In the genomic region with DNA sequence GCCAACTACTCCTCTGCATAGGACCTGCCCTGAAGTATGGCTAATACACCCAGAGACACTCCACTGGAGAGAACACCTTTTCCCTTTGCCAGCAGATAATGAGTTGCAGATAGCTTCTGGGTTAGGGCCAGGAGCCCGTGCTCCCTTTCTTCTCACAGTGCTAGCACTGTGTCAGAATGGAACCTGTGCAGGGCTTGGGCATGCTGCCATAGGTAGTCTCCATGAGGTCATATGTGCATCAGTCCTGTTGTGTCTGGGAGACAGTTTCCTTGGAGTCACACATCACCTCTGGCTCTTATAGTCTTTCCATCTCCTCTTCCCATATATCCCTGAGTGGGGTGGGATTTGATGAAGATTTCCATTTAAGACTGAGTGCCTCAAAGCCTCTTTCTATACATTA, we compare ENCODE assay signal across 29 mouse cellular contexts. TPM values are rescaled to one million over a fixed set of nuclear protein-coding genes. Genes with fewer than 3 reads are reported as not detected.
"Had no signal": no experiment of that assay in that cellular context is flagged by ENCODE, and none has a peak within 500 bp of the region (broad histone marks: within the 10 kb centered on the region; RNA-seq: fewer than 3 reads in every experiment).

No protein-coding gene starts in this region.

- H3K4me1 ChIP-seq: heart, embryonic 13.5 days; heart, embryonic 15.5 days; hindbrain, embryonic 10.5 days; hindbrain, embryonic 12.5 days; intestine, embryonic 15.5 days; kidney, embryonic 15.5 days; limb, embryonic 12.5 days; limb, embryonic 15.5 days; liver, embryonic 12.5 days had no signal

- DNase-seq: gastrocnemius, adult 2 months; gastrocnemius, postnatal 10 days; gastrocnemius, postnatal 25 days; heart, postnatal 36 days; kidney, adult 18-20 months; kidney, adult 9 months; kidney, postnatal 14 days; kidney, postnatal 36 days; layer of hippocampus, adult 9-11 months; layer of hippocampus, postnatal 36 days; left cerebral cortex, postnatal 4 days; lung, adult 18-20 months had no signal

- H3K27me3 ChIP-seq: heart, embryonic 13.5 days; heart, embryonic 15.5 days; hindbrain, embryonic 12.5 days; intestine, embryonic 15.5 days; kidney, embryonic 15.5 days; limb, embryonic 12.5 days; limb, embryonic 15.5 days; liver, embryonic 12.5 days had no signal

- ATAC-seq: hindbrain, embryonic 16.5 days; inflammation-experienced regulatory T-cells, adult 6 months; intestine, embryonic 15.5 days; intestine, postnatal 0 days; liver, embryonic 12.5 days had no signal

- H3K9ac ChIP-seq: heart, embryonic 13.5 days; heart, embryonic 15.5 days; hindbrain, embryonic 12.5 days; hindbrain, embryonic 14.5 days; intestine, embryonic 15.5 days; kidney, embryonic 15.5 days; limb, embryonic 12.5 days; limb, embryonic 15.5 days; liver, embryonic 12.5 days; liver, embryonic 14.5 days had no signal

- H3K27ac ChIP-seq: gastrocnemius, adult 2 months; heart, adult 2 months; heart, embryonic 13.5 days; heart, embryonic 15.5 days; hindbrain, embryonic 10.5 days; hindbrain, embryonic 12.5 days; hindbrain, embryonic 14.5 days; intestine, embryonic 15.5 days; kidney, embryonic 15.5 days; kidney, postnatal 0 days; limb, embryonic 12.5 days; limb, embryonic 15.5 days; liver, embryonic 12.5 days; liver, embryonic 14.5 days had no signal

- H3K36me3 ChIP-seq: heart, embryonic 13.5 days; heart, embryonic 15.5 days; hindbrain, embryonic 10.5 days; hindbrain, embryonic 12.5 days; intestine, embryonic 15.5 days; kidney, embryonic 15.5 days; limb, embryonic 12.5 days; limb, embryonic 15.5 days; liver, embryonic 12.5 days had no signal

- H3K9me3 ChIP-seq: heart, embryonic 13.5 days; heart, embryonic 15.5 days; hindbrain, embryonic 10.5 days; hindbrain, embryonic 12.5 days; intestine, embryonic 15.5 days; kidney, embryonic 15.5 days; limb, embryonic 12.5 days; limb, embryonic 15.5 days; liver, embryonic 12.5 days had no signal

- H3K4me3 ChIP-seq: gastrocnemius, adult 2 months; heart, adult 2 months; heart, embryonic 13.5 days; heart, embryonic 15.5 days; hindbrain, embryonic 10.5 days; hindbrain, embryonic 12.5 days; intestine, embryonic 15.5 days; kidney, embryonic 15.5 days; limb, embryonic 12.5 days; limb, embryonic 15.5 days; liver, embryonic 12.5 days had no signal

- H3K4me2 ChIP-seq: heart, embryonic 13.5 days; heart, embryonic 15.5 days; hindbrain, embryonic 12.5 days; hindbrain, embryonic 14.5 days; intestine, embryonic 15.5 days; kidney, embryonic 15.5 days; limb, embryonic 12.5 days; limb, embryonic 15.5 days; liver, embryonic 12.5 days had no signal

RNA-seq across cellular contexts. Expression of a gene that starts 33.7 kb away (rescaled TPM):
- polyA plus RNA-seq: liver, adult 2 months had no signal
